Mouse (Mus musculus): ENCODE results near the gene Pik3cd. TPM values are rescaled to one million over a fixed set of nuclear protein-coding genes. Genes with fewer than 3 reads are reported as not detected.
A peak's percentile ranks its signal among the peaks of the same experiment; 100 is the strongest.
"Not testable (repeated sequence)": the region's sequence is repeated elsewhere in the genome, so short reads cannot be mapped to it uniquely, and the experiment has no call there.

Gene Pik3cd
- polyA plus RNA-seq, 1 experiment from 2014 or later, result 8.8 TPM

GRCm38 (mm10) chr4:149614869-149615268 is 87.5 kb downstream of the Pik3cd start:
- no peaks in the 10 kb centered on the region for H3K27me3 ChIP-seq (ENCODE audit: control insufficient read depth, insufficient read depth, low read depth, low read length)
- no peak overlapping the region for H3K4me2 ChIP-seq (ENCODE audit: low read depth, low read length)
- no peaks in the 10 kb centered on the region for H3K36me3 ChIP-seq (ENCODE audit: control insufficient read depth, insufficient read depth)
- no peaks in the 10 kb centered on the region for H3K9me3 ChIP-seq (replicated peaks; ENCODE audit: control insufficient read depth, low read length)
- H3K27ac ChIP-seq (ENCODE audit: low read length), result no peak overlapping the region
- WGBS (ENCODE audit: insufficient replicate concordance), result 87% methylated on average over 3 of the region's 3 CpGs
- no peak overlapping the region for H3K9ac ChIP-seq (ENCODE audit: low read depth, low read length)
- no peak for ATAC-seq (ENCODE audit: low read depth)
- H3K4me3 ChIP-seq (ENCODE audit: low read depth, low read length), result no peak overlapping the region
- H3K4me1 ChIP-seq (ENCODE audit: control insufficient read depth, low read depth, low read length), result no peaks in the 10 kb centered on the region

- not testable (repeated sequence) for H3K4me2 ChIP-seq (ENCODE audit: low read depth, low read length); H3K27ac ChIP-seq (ENCODE audit: low read length); H3K9ac ChIP-seq (ENCODE audit: low read depth, low read length); H3K4me1 ChIP-seq (ENCODE audit: control insufficient read depth, low read depth, low read length); H3K27me3 ChIP-seq (ENCODE audit: control insufficient read depth, insufficient read depth, low read depth, low read length); H3K9me3 ChIP-seq (replicated peaks; ENCODE audit: control insufficient read depth, low read length); H3K36me3 ChIP-seq (ENCODE audit: control insufficient read depth, insufficient read depth); H3K4me3 ChIP-seq (ENCODE audit: low read depth, low read length)
- WGBS (ENCODE audit: insufficient replicate concordance), result 49% methylated on average over 6 of the region's 6 CpGs
- ATAC-seq (ENCODE audit: low read depth), result 0 out of 2 replicates have a peak, but pooled peaks have one; percentile 24
Observed at GRCm38 (mm10) chr4:149613497-149613896, 88.9 kb downstream of the Pik3cd start.

DNA sequence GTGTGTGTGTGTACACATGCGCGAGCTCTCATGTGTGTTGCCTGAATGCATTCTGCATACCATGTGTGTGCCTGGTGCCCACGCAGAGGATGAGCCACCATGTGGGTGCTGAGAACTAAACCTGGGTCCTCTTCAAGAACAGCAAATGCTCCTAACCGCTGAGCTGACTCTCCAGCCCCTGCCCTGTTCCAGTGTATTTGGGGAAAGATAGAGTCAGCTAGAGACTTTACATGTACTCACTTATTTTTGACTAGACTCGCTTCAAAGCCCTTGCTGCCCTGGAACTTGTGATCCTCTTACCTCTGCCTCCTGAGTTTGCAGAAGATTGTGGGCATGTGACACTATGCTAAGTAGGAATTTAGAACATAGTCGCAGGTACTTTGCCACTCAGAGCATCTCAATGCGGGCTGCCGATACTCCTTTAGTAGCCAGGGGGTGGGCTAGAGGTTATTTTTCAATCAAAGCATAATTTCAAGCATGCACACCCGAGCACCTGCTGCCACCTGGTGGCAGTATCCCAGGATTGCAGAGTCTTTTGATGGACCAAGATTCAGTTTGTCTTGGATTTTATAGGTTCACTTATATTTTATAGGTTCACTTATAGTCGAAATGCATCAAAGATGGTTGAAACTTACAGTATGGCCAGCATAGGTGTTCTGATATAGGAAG is 90.9 kb downstream of the Pik3cd start:
- H3K27me3 ChIP-seq (ENCODE audit: control insufficient read depth, insufficient read depth, low read depth, low read length), result no peaks in the 10 kb centered on the region
- no peak overlapping the region for H3K27ac ChIP-seq (ENCODE audit: low read length)
- 38% methylated on average over 10 of the region's 10 CpGs for WGBS (ENCODE audit: insufficient replicate concordance)
- H3K4me1 ChIP-seq (ENCODE audit: control insufficient read depth, low read depth, low read length), result no peaks in the 10 kb centered on the region; the same call in 1 of the 2 replicates
- H3K9me3 ChIP-seq (replicated peaks; ENCODE audit: control insufficient read depth, low read length), result no peaks in the 10 kb centered on the region
- no peak for ATAC-seq (ENCODE audit: low read depth)
- no peak overlapping the region for H3K4me2 ChIP-seq (ENCODE audit: low read depth, low read length)
- H3K36me3 ChIP-seq (ENCODE audit: control insufficient read depth, insufficient read depth), result no peaks in the 10 kb centered on the region
- H3K9ac ChIP-seq (ENCODE audit: low read depth, low read length), result no peak overlapping the region
- no peak overlapping the region for H3K4me3 ChIP-seq (ENCODE audit: low read depth, low read length)

GRCm38 (mm10) chr4:149609256-149610025 is 92.9 kb downstream of the Pik3cd start:
- WGBS (ENCODE audit: insufficient replicate concordance), result 55% methylated on average over 8 of the region's 8 CpGs
- Histone ChIP-seq H3K9ac (ENCODE audit: low read depth, low read length) (no peak overlapping the region), H3K4me1 (ENCODE audit: control insufficient read depth, low read depth, low read length) (no peaks in the 10 kb centered on the region; the same call in 1 of the 2 replicates), H3K36me3 (ENCODE audit: control insufficient read depth, insufficient read depth) (no peaks in the 10 kb centered on the region), H3K4me3 (ENCODE audit: low read depth, low read length) (no peak overlapping the region), H3K4me2 (ENCODE audit: low read depth, low read length) (no peak overlapping the region), H3K27me3 (ENCODE audit: control insufficient read depth, insufficient read depth, low read depth, low read length) (no peaks in the 10 kb centered on the region), H3K27ac (ENCODE audit: low read length) (no peak overlapping the region), H3K9me3 (replicated peaks; ENCODE audit: control insufficient read depth, low read length) (no peaks in the 10 kb centered on the region)
- ATAC-seq (ENCODE audit: low read depth), result no peak

DNA sequence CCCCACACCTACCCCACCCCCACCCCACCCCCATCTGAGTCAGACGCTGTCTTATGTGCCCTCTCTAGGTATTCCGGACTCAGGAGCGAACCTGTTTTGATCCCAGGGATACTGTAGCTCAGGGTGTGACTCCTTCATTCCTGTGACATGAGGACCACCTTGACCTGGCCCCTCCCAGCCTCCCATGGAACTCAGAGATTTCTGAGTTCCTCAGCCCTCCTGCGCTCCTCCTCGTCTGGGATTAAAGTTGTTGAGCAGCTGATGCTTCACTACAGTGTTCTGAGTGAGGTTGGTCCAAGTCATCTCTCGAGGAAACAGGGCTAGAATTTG is 94.1 kb downstream of the Pik3cd start:
- no peak overlapping the region for H3K27ac ChIP-seq (ENCODE audit: low read length)
- H3K36me3 ChIP-seq (ENCODE audit: control insufficient read depth, insufficient read depth), result no peaks in the 10 kb centered on the region
- no peaks in the 10 kb centered on the region; the same call in 1 of the 2 replicates for H3K4me1 ChIP-seq (ENCODE audit: control insufficient read depth, low read depth, low read length)
- H3K9ac ChIP-seq (ENCODE audit: low read depth, low read length), result no peak overlapping the region
- H3K27me3 ChIP-seq (ENCODE audit: control insufficient read depth, insufficient read depth, low read depth, low read length), result no peaks in the 10 kb centered on the region
- H3K4me2 ChIP-seq (ENCODE audit: low read depth, low read length), result no peak overlapping the region
- ATAC-seq (ENCODE audit: low read depth), result no peak
- no peak overlapping the region for H3K4me3 ChIP-seq (ENCODE audit: low read depth, low read length)
- H3K9me3 ChIP-seq (replicated peaks; ENCODE audit: control insufficient read depth, low read length), result no peaks in the 10 kb centered on the region
- WGBS (ENCODE audit: insufficient replicate concordance), result 72% methylated on average over 6 of the region's 6 CpGs

- no peak for ATAC-seq (ENCODE audit: low read depth)
- 35% methylated on average over 20 of the region's 20 CpGs for WGBS (ENCODE audit: insufficient replicate concordance)
- no peak overlapping the region for H3K4me3 ChIP-seq (ENCODE audit: low read depth, low read length)
- H3K4me1 ChIP-seq (ENCODE audit: control insufficient read depth, low read depth, low read length), result no peaks in the 10 kb centered on the region; the same call in 1 of the 2 replicates
- H3K9ac ChIP-seq (ENCODE audit: low read depth, low read length), result no peak overlapping the region
- no peak overlapping the region for H3K4me2 ChIP-seq (ENCODE audit: low read depth, low read length)
- H3K36me3 ChIP-seq (ENCODE audit: control insufficient read depth, insufficient read depth), result no peaks in the 10 kb centered on the region
- no peaks in the 10 kb centered on the region for H3K27me3 ChIP-seq (ENCODE audit: control insufficient read depth, insufficient read depth, low read depth, low read length)
- H3K9me3 ChIP-seq (replicated peaks; ENCODE audit: control insufficient read depth, low read length), result no peaks in the 10 kb centered on the region
- no peak overlapping the region for H3K27ac ChIP-seq (ENCODE audit: low read length)
Observed at GRCm38 (mm10) chr4:149607591-149608308, 94.6 kb downstream of the Pik3cd start.

DNA sequence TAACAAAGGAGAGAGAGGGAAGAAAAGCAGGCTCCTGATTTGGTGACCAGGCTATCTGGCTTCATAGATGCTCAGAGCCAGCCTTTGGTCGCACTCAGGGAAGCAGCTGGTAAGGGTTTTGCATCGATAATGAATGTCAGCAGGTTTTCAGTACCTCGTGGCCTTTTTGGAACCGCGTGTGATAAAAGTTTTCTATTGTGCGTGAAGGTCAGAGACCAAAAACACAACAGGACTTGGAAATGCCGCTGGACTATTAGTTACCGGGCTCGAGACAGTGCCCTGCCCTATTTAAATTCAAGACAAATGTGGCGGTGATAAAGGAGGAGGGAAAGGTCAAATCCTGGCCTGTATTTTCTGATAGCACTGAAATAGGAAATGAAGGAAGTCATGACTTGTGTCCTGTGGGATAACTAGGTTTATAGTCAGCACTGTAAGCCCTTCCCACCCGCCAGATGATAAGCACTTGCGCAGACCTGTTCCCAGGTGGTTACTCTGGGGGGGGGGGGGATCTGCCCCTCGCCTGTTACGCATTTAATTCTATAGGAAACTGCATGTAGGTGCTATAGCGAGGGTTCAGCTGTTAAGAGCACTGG is 95.5 kb downstream of the Pik3cd start:
- no peak overlapping the region for H3K27ac ChIP-seq (ENCODE audit: low read length)
- 34% methylated on average over 15 of the region's 15 CpGs for WGBS (ENCODE audit: insufficient replicate concordance)
- H3K4me1 ChIP-seq (ENCODE audit: control insufficient read depth, low read depth, low read length), result no peaks in the 10 kb centered on the region; the same call in 1 of the 2 replicates
- H3K9me3 ChIP-seq (replicated peaks; ENCODE audit: control insufficient read depth, low read length), result no peaks in the 10 kb centered on the region
- no peak overlapping the region for H3K4me2 ChIP-seq (ENCODE audit: low read depth, low read length)
- ATAC-seq (ENCODE audit: low read depth), result no peak
- no peak overlapping the region for H3K4me3 ChIP-seq (ENCODE audit: low read depth, low read length)
- no peak overlapping the region for H3K9ac ChIP-seq (ENCODE audit: low read depth, low read length)
- H3K36me3 ChIP-seq (ENCODE audit: control insufficient read depth, insufficient read depth), result no peaks in the 10 kb centered on the region
- no peaks in the 10 kb centered on the region for H3K27me3 ChIP-seq (ENCODE audit: control insufficient read depth, insufficient read depth, low read depth, low read length)

DNA sequence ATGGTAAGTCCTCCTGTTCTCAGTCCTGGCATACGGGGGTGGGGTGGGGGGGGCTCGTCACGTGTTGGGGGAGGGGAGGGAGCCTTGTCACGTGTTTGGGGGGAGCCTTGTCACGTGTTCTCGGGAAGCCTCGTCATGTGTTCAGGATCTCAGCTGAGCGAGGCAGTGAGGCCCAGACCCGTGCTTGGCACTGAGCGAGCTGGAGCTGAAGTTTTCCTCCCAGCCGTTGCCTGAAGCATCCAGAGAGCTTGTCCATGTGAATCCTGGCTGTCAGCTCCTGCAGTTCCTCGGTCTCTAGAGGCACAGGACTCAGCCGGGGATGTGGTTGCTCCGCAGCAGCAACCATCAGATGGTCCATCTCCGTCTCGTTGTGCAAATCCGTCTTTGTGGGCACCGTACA is 96.3 kb downstream of the Pik3cd start:
- no peaks in the 10 kb centered on the region for H3K9me3 ChIP-seq (replicated peaks; ENCODE audit: control insufficient read depth, low read length)
- ATAC-seq (ENCODE audit: low read depth), result no peak
- no peak overlapping the region for H3K4me2 ChIP-seq (ENCODE audit: low read depth, low read length)
- H3K4me3 ChIP-seq (ENCODE audit: low read depth, low read length), result no peak overlapping the region
- H3K27ac ChIP-seq (ENCODE audit: low read length), result no peak overlapping the region
- no peaks in the 10 kb centered on the region for H3K27me3 ChIP-seq (ENCODE audit: control insufficient read depth, insufficient read depth, low read depth, low read length)
- no peaks in the 10 kb centered on the region; the same call in 1 of the 2 replicates for H3K4me1 ChIP-seq (ENCODE audit: control insufficient read depth, low read depth, low read length)
- WGBS (ENCODE audit: insufficient replicate concordance), result 66% methylated on average over 18 of the region's 18 CpGs
- no peaks in the 10 kb centered on the region for H3K36me3 ChIP-seq (ENCODE audit: control insufficient read depth, insufficient read depth)
- H3K9ac ChIP-seq (ENCODE audit: low read depth, low read length), result no peak overlapping the region
